In the genomic region with DNA sequence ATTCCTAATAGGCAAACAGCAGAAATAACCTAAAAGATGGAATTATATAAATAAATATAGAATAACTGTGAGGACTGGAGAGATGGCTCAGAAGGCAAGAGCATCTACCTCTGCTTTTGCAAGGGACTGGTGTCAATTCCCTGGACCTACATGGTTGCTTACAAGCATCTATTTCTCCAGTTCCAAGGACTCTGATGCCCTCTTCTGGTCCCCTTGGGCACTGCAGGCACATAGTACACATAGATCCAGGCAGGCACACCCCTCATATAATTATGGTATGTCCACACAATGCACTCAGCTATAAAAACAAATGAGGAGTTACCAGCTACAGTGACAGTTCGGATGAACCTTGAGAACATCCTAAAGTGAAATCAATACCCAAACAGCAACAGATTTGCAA, we compare ENCODE assay signal across 15 mouse cellular contexts. TPM values are rescaled to one million over a fixed set of nuclear protein-coding genes. Genes with fewer than 3 reads are reported as not detected.
A peak's percentile ranks its signal among the peaks of the same experiment; 100 is the strongest.
DNase-seq lines count a peak whose midpoint lies in the region; ATAC-seq and TF ChIP-seq lines count a peak whose summit lies in the region.
"Had no signal": no experiment of that assay in that cellular context is flagged by ENCODE, and none has a peak within 500 bp of the region (broad histone marks: within the 10 kb centered on the region; RNA-seq: fewer than 3 reads in every experiment).

No protein-coding gene starts in this region.

- H3K4me2 ChIP-seq in hindbrain, postnatal 0 days (ENCODE audit: low read depth, low read length), result no peak overlapping the region
- no peak overlapping the region for H3K4me2 ChIP-seq in midbrain, postnatal 0 days (ENCODE audit: low read depth, low read length, poor library complexity, severe bottlenecking)
- H3K4me2 ChIP-seq in midbrain, embryonic 13.5 days (replicated peaks), result no peak overlapping the region
- H3K4me2 ChIP-seq in liver, postnatal 0 days (ENCODE audit: low read depth, low read length), result no peak overlapping the region
- H3K4me2 ChIP-seq in midbrain, embryonic 11.5 days, result no peak overlapping the region
- H3K4me2 ChIP-seq: embryonic facial prominence, embryonic 13.5 days; forebrain, embryonic 13.5 days; limb, embryonic 13.5 days had no signal

- no peaks in the 10 kb centered on the region for H3K27me3 ChIP-seq in hindbrain, postnatal 0 days (ENCODE audit: insufficient read depth, low read length)
- H3K27me3 ChIP-seq in hindbrain, embryonic 10.5 days (ENCODE audit: insufficient read depth, poor library complexity, severe bottlenecking), result peaks cover 14% of the 10 kb centered on the region
- no peaks in the 10 kb centered on the region for H3K27me3 ChIP-seq in midbrain, postnatal 0 days (ENCODE audit: insufficient read depth, low read length)
- 0 out of 2 replicates have a peak, but pooled peaks cover 5% of the 10 kb centered on the region for H3K27me3 ChIP-seq in midbrain, embryonic 13.5 days
- no peaks in the 10 kb centered on the region for H3K27me3 ChIP-seq in liver, postnatal 0 days (ENCODE audit: insufficient read depth, low read length)
- H3K27me3 ChIP-seq in midbrain, embryonic 11.5 days (ENCODE audit: control insufficient read depth, insufficient read depth, low read length), result peaks cover 3% of the 10 kb centered on the region
- H3K27me3 ChIP-seq: embryonic facial prominence, embryonic 13.5 days; forebrain, embryonic 13.5 days; limb, embryonic 13.5 days; Patski had no signal

- H3K27ac ChIP-seq in hindbrain, postnatal 0 days, result no peak overlapping the region
- no peak overlapping the region for H3K27ac ChIP-seq in hindbrain, embryonic 10.5 days
- H3K27ac ChIP-seq in midbrain, postnatal 0 days (ENCODE audit: low read depth, low read length), result no peak overlapping the region
- H3K27ac ChIP-seq in midbrain, embryonic 13.5 days, result no peak overlapping the region
- H3K27ac ChIP-seq in ES-E14 (ENCODE audit: insufficient read depth, low read depth, low read length, poor library complexity, severe bottlenecking), result no peak overlapping the region
- H3K27ac ChIP-seq in liver, postnatal 0 days (ENCODE audit: low read depth), result no peak overlapping the region
- no peak overlapping the region for H3K27ac ChIP-seq in midbrain, embryonic 11.5 days (ENCODE audit: low read depth, low read length)
- H3K27ac ChIP-seq: embryonic facial prominence, embryonic 13.5 days; forebrain, embryonic 13.5 days; limb, embryonic 13.5 days had no signal

- ATAC-seq in hindbrain, postnatal 0 days, result no peak
- ATAC-seq in midbrain, postnatal 0 days (ENCODE audit: low FRiP score), result no peak
- ATAC-seq in midbrain, embryonic 13.5 days, result no peak
- no peak for ATAC-seq in liver, postnatal 0 days
- ATAC-seq in midbrain, embryonic 11.5 days (ENCODE audit: low FRiP score), result no peak
- ATAC-seq: forebrain, embryonic 13.5 days; Patski had no signal

- peaks cover 6% of the 10 kb centered on the region for H3K4me1 ChIP-seq in hindbrain, postnatal 0 days (ENCODE audit: insufficient read depth, low read length)
- peaks cover 22% of the 10 kb centered on the region for H3K4me1 ChIP-seq in hindbrain, embryonic 10.5 days (replicated peaks)
- peaks cover 8% of the 10 kb centered on the region for H3K4me1 ChIP-seq in midbrain, postnatal 0 days (ENCODE audit: insufficient read depth, low read length)
- H3K4me1 ChIP-seq in midbrain, embryonic 13.5 days (replicated peaks), result peaks cover 23% of the 10 kb centered on the region
- peaks cover 3 to 4% of the 10 kb centered on the region in 2 experiments; a peak in 1 of 4 replicates for H3K4me1 ChIP-seq in ES-E14 (ENCODE audit: control insufficient read depth in 2 of 2, insufficient read depth in 2 of 2, low read length in 2 of 2, poor library complexity in 1 of 2)
- H3K4me1 ChIP-seq in liver, postnatal 0 days (ENCODE audit: insufficient read depth), result peaks cover 19% of the 10 kb centered on the region
- H3K4me1 ChIP-seq in midbrain, embryonic 11.5 days (ENCODE audit: control insufficient read depth, insufficient read depth, low read length), result peaks cover 2% of the 10 kb centered on the region; the same call in 1 of the 2 replicates

- H3K9me3 ChIP-seq in hindbrain, postnatal 0 days (ENCODE audit: low read length), result no peaks in the 10 kb centered on the region
- peaks cover 11% of the 10 kb centered on the region; the same call in 1 of the 2 replicates for H3K9me3 ChIP-seq in hindbrain, embryonic 10.5 days
- no peaks in the 10 kb centered on the region for H3K9me3 ChIP-seq in midbrain, postnatal 0 days (ENCODE audit: low read length)
- 0 out of 2 replicates have a peak, but pooled peaks cover 3% of the 10 kb centered on the region for H3K9me3 ChIP-seq in midbrain, embryonic 13.5 days
- H3K9me3 ChIP-seq in ES-E14 (ENCODE audit: control insufficient read depth, insufficient read depth, low read depth, low read length), result no peaks in the 10 kb centered on the region
- peaks cover 3% of the 10 kb centered on the region; the same call in 1 of the 2 replicates for H3K9me3 ChIP-seq in liver, postnatal 0 days (ENCODE audit: low read length)
- peaks cover 2% of the 10 kb centered on the region; the same call in 1 of the 2 replicates for H3K9me3 ChIP-seq in midbrain, embryonic 11.5 days (ENCODE audit: control insufficient read depth, low read length)
- H3K9me3 ChIP-seq: forebrain, embryonic 13.5 days had no signal

- 100% methylated on average over 1 of the region's 1 CpGs for WGBS in hindbrain, postnatal 0 days
- 95% methylated on average over 1 of the region's 1 CpGs for WGBS in hindbrain, embryonic 10.5 days
- WGBS in midbrain, postnatal 0 days, result 95% methylated on average over 1 of the region's 1 CpGs
- 97% methylated on average over 1 of the region's 1 CpGs for WGBS in midbrain, embryonic 13.5 days
- 81% methylated on average over 1 of the region's 1 CpGs for WGBS in liver, postnatal 0 days (ENCODE audit: insufficient replicate concordance)
- 91% methylated on average over 1 of the region's 1 CpGs for WGBS in midbrain, embryonic 11.5 days

- in situ Hi-C loops in ES-E14 (cut with MboI; ENCODE audit: low sequenced_read_pairs in 2 of 2, unreplicated experiment in 2 of 2), result no loop called here

- H3K4me3 ChIP-seq in hindbrain, postnatal 0 days (ENCODE audit: low read length), result no peak overlapping the region
- no peak overlapping the region for H3K4me3 ChIP-seq in hindbrain, embryonic 10.5 days
- no peak overlapping the region for H3K4me3 ChIP-seq in midbrain, postnatal 0 days (ENCODE audit: low read depth, low read length)
- H3K4me3 ChIP-seq in midbrain, embryonic 13.5 days (replicated peaks), result no peak overlapping the region
- H3K4me3 ChIP-seq in ES-E14 (ENCODE audit: insufficient read depth in 1 of 2, low read depth in 1 of 2, low read length in 2 of 2, poor library complexity in 1 of 2, severe bottlenecking in 1 of 2), result no peak overlapping the region
- no peak overlapping the region for H3K4me3 ChIP-seq in liver, postnatal 0 days (ENCODE audit: low read depth, low read length)
- H3K4me3 ChIP-seq in midbrain, embryonic 11.5 days (ENCODE audit: low read depth, low read length), result no peak overlapping the region
- H3K4me3 ChIP-seq: embryonic facial prominence, embryonic 13.5 days; forebrain, embryonic 13.5 days; limb, embryonic 13.5 days had no signal

- no peak for TF ChIP-seq EP300 in liver, postnatal 0 days (IDR thresholded peaks at IDR 0.05; ENCODE audit: low read depth)

- peak; percentile 40 for TF ChIP-seq CTCF in hindbrain, postnatal 0 days (IDR thresholded peaks at IDR 0.05; ENCODE audit: low read depth)
- TF ChIP-seq CTCF in midbrain, postnatal 0 days (IDR thresholded peaks at IDR 0.05), result peak; percentile 52
- peak; percentile 51 for TF ChIP-seq CTCF in liver, postnatal 0 days (IDR thresholded peaks at IDR 0.05; ENCODE audit: low read depth)

- H3K9ac ChIP-seq in hindbrain, postnatal 0 days (replicated peaks; ENCODE audit: low read length), result no peak overlapping the region
- no peak overlapping the region for H3K9ac ChIP-seq in midbrain, postnatal 0 days (replicated peaks; ENCODE audit: low read length, poor library complexity, severe bottlenecking)
- no peak overlapping the region for H3K9ac ChIP-seq in midbrain, embryonic 13.5 days (replicated peaks)
- H3K9ac ChIP-seq in ES-E14 (ENCODE audit: insufficient read depth, low read depth, low read length, poor library complexity, severe bottlenecking), result no peak overlapping the region
- H3K9ac ChIP-seq in liver, postnatal 0 days (replicated peaks), result no peak overlapping the region
- H3K9ac ChIP-seq in midbrain, embryonic 11.5 days (ENCODE audit: low read length), result no peak overlapping the region
- H3K9ac ChIP-seq: embryonic facial prominence, embryonic 13.5 days; forebrain, embryonic 13.5 days; limb, embryonic 13.5 days had no signal

- H3K36me3 ChIP-seq in hindbrain, postnatal 0 days (ENCODE audit: insufficient read depth, low read length), result 0 out of 2 replicates have a peak, but pooled peaks cover 3% of the 10 kb centered on the region
- peaks cover 21% of the 10 kb centered on the region for H3K36me3 ChIP-seq in hindbrain, embryonic 10.5 days
- H3K36me3 ChIP-seq in midbrain, postnatal 0 days (ENCODE audit: insufficient read depth, low read length), result peaks cover 6% of the 10 kb centered on the region; the same call in 1 of the 2 replicates
- H3K36me3 ChIP-seq in midbrain, embryonic 13.5 days, result peaks cover 17% of the 10 kb centered on the region
- no peaks in the 10 kb centered on the region for H3K36me3 ChIP-seq in ES-E14 (ENCODE audit: control insufficient read depth, insufficient read depth, low read length, poor library complexity, severe bottlenecking)
- peaks cover 2% of the 10 kb centered on the region; the same call in 1 of the 2 replicates for H3K36me3 ChIP-seq in liver, postnatal 0 days (replicated peaks; ENCODE audit: insufficient read depth, low read length)
- H3K36me3 ChIP-seq in midbrain, embryonic 11.5 days (ENCODE audit: control insufficient read depth, insufficient read depth, low read length), result peaks cover 3% of the 10 kb centered on the region

- DNase-seq in hindbrain, postnatal 0 days (ENCODE audit: low spot score), result no peak
- DNase-seq in hindbrain, embryonic 10.5 days (ENCODE audit: low spot score), result no peak
- no peak for DNase-seq in midbrain, postnatal 0 days (ENCODE audit: low spot score)
- peak; percentile 67 for DNase-seq in ES-E14 (ENCODE audit: low read depth, low spot score)
- DNase-seq in liver, postnatal 0 days, result no peak
- DNase-seq in midbrain, embryonic 11.5 days (ENCODE audit: low spot score, missing footprints), result no peak
- no peak for DNase-seq in right cerebral cortex, postnatal 10 days (ENCODE audit: low spot score in 2 of 2)
- DNase-seq: adrenal gland, postnatal 25 days; cerebellum, adult 9-11 months; kidney, adult 18-20 months had no signal

RNA-seq across cellular contexts. Expression of gene Ankrd13d, which starts 3.5 kb away (rescaled TPM):
- total RNA-seq in hindbrain, postnatal 0 days (2014; rRNA removed), result 97.2 and 121 TPM in 2 replicates
- polyA plus RNA-seq in hindbrain, postnatal 0 days (2015; fragmentation: Nextera tagmentation; extraction: Ambion mirVana), result 70.9 and 71.5 TPM in 2 replicates
- polyA plus RNA-seq in hindbrain, embryonic 10.5 days (2016; fragmentation: Nextera tagmentation; extraction: Ambion mirVana), result 9.9 and 14.4 TPM in 2 replicates
- total RNA-seq in midbrain, postnatal 0 days (2014; rRNA removed), result 92.2 and 106 TPM in 2 replicates
- polyA plus RNA-seq in midbrain, postnatal 0 days (2015; fragmentation: Nextera tagmentation; extraction: Ambion mirVana), result 79.1 and 84.8 TPM in 2 replicates
- polyA plus RNA-seq in midbrain, embryonic 13.5 days (2015; fragmentation: Nextera tagmentation; extraction: Ambion mirVana), result 23.4 and 27.8 TPM in 2 replicates
- 5.5 and 8.8 TPM in 2 replicates for total RNA-seq in ES-E14 (2012; rRNA removed)
- polyA plus RNA-seq in liver, postnatal 0 days (2015; fragmentation: Nextera tagmentation; extraction: Ambion mirVana), result 0.54 and 0.92 TPM in 2 replicates
- polyA plus RNA-seq in midbrain, embryonic 11.5 days (2014; fragmentation: Nextera tagmentation; extraction: Ambion mirVana), result 8.5 and 8.8 TPM in 2 replicates

RNA-seq across cellular contexts. Expression of gene Ssh3, which starts 10.5 kb away (rescaled TPM):
- total RNA-seq in hindbrain, postnatal 0 days (2014; rRNA removed), result 64.6 and 69.6 TPM in 2 replicates
- 18.9 and 21.8 TPM in 2 replicates for polyA plus RNA-seq in hindbrain, postnatal 0 days (2015; fragmentation: Nextera tagmentation; extraction: Ambion mirVana)
- polyA plus RNA-seq in hindbrain, embryonic 10.5 days (2016; fragmentation: Nextera tagmentation; extraction: Ambion mirVana), result 4.0 and 5.9 TPM in 2 replicates
- total RNA-seq in midbrain, postnatal 0 days (2014; rRNA removed), result 40.6 and 67.7 TPM in 2 replicates
- polyA plus RNA-seq in midbrain, postnatal 0 days (2015; fragmentation: Nextera tagmentation; extraction: Ambion mirVana), result 18.6 and 20.7 TPM in 2 replicates
- polyA plus RNA-seq in midbrain, embryonic 13.5 days (2015; fragmentation: Nextera tagmentation; extraction: Ambion mirVana), result 6.0 and 8.7 TPM in 2 replicates
- 7.3 and 15.1 TPM in 2 replicates for total RNA-seq in ES-E14 (2012; rRNA removed)
- 3.3 and 3.4 TPM in 2 replicates for polyA plus RNA-seq in liver, postnatal 0 days (2015; fragmentation: Nextera tagmentation; extraction: Ambion mirVana)
- polyA plus RNA-seq in midbrain, embryonic 11.5 days (2014; fragmentation: Nextera tagmentation; extraction: Ambion mirVana), result 2.1 and 2.3 TPM in 2 replicates

RNA-seq across cellular contexts. Expression of gene Grk2, which starts 26.5 kb away (rescaled TPM):
- 138 and 142 TPM in 2 replicates for total RNA-seq in hindbrain, postnatal 0 days (2014; rRNA removed)
- 25.8 and 26.2 TPM in 2 replicates for polyA plus RNA-seq in hindbrain, postnatal 0 days (2015; fragmentation: Nextera tagmentation; extraction: Ambion mirVana)
- polyA plus RNA-seq in hindbrain, embryonic 10.5 days (2016; fragmentation: Nextera tagmentation; extraction: Ambion mirVana), result 14.8 and 16.7 TPM in 2 replicates
- total RNA-seq in midbrain, postnatal 0 days (2014; rRNA removed), result 152 and 257 TPM in 2 replicates
- 27.0 and 29.6 TPM in 2 replicates for polyA plus RNA-seq in midbrain, postnatal 0 days (2015; fragmentation: Nextera tagmentation; extraction: Ambion mirVana)
- 18.0 and 20.9 TPM in 2 replicates for polyA plus RNA-seq in midbrain, embryonic 13.5 days (2015; fragmentation: Nextera tagmentation; extraction: Ambion mirVana)
- total RNA-seq in ES-E14 (2012; rRNA removed), result 56.1 and 76.6 TPM in 2 replicates
- polyA plus RNA-seq in liver, postnatal 0 days (2015; fragmentation: Nextera tagmentation; extraction: Ambion mirVana), result 11.9 and 14.8 TPM in 2 replicates
- polyA plus RNA-seq in midbrain, embryonic 11.5 days (2014; fragmentation: Nextera tagmentation; extraction: Ambion mirVana), result 13.2 and 16.5 TPM in 2 replicates

RNA-seq across cellular contexts. Expression of gene Pold4, which starts 47.8 kb away (rescaled TPM):
- 28.1 and 28.7 TPM in 2 replicates for total RNA-seq in hindbrain, postnatal 0 days (2014; rRNA removed)
- polyA plus RNA-seq in hindbrain, postnatal 0 days (2015; fragmentation: Nextera tagmentation; extraction: Ambion mirVana), result 24.5 and 26.2 TPM in 2 replicates
- polyA plus RNA-seq in hindbrain, embryonic 10.5 days (2016; fragmentation: Nextera tagmentation; extraction: Ambion mirVana), result 17.5 and 19.7 TPM in 2 replicates
- 20.9 and 37.7 TPM in 2 replicates for total RNA-seq in midbrain, postnatal 0 days (2014; rRNA removed)
- polyA plus RNA-seq in midbrain, postnatal 0 days (2015; fragmentation: Nextera tagmentation; extraction: Ambion mirVana), result 20.8 and 26.8 TPM in 2 replicates
- 14.5 and 15.3 TPM in 2 replicates for polyA plus RNA-seq in midbrain, embryonic 13.5 days (2015; fragmentation: Nextera tagmentation; extraction: Ambion mirVana)
- 6.2 and 8.7 TPM in 2 replicates for total RNA-seq in ES-E14 (2012; rRNA removed)
- 28.5 and 31.1 TPM in 2 replicates for polyA plus RNA-seq in liver, postnatal 0 days (2015; fragmentation: Nextera tagmentation; extraction: Ambion mirVana)
- polyA plus RNA-seq in midbrain, embryonic 11.5 days (2014; fragmentation: Nextera tagmentation; extraction: Ambion mirVana), result 12.2 and 12.6 TPM in 2 replicates
